Mouse (Mus musculus) small intestine, adult 10 weeks (tissue): ENCODE measurements around the gene H2afz. TPM values are rescaled to one million over a fixed set of nuclear protein-coding genes. Genes with fewer than 3 reads are reported as not detected.

Experiments used
- polyA plus RNA-seq: library from polyadenylated mRNA; stranded (reverse); fragments of 350-450 nt; fragmentation: Illumina TruSeq; extraction: RNeasy Lipid Tissue Mini Kit (QIAGEN cat#74804); gene quantifications from one replicate; pipeline ENCODE4 v1.2.3, GENCODE M21; 2014; ENCODE audit warnings: low replicate concordance

H2afz gene
- 598 TPM for polyA plus RNA-seq

DNA sequence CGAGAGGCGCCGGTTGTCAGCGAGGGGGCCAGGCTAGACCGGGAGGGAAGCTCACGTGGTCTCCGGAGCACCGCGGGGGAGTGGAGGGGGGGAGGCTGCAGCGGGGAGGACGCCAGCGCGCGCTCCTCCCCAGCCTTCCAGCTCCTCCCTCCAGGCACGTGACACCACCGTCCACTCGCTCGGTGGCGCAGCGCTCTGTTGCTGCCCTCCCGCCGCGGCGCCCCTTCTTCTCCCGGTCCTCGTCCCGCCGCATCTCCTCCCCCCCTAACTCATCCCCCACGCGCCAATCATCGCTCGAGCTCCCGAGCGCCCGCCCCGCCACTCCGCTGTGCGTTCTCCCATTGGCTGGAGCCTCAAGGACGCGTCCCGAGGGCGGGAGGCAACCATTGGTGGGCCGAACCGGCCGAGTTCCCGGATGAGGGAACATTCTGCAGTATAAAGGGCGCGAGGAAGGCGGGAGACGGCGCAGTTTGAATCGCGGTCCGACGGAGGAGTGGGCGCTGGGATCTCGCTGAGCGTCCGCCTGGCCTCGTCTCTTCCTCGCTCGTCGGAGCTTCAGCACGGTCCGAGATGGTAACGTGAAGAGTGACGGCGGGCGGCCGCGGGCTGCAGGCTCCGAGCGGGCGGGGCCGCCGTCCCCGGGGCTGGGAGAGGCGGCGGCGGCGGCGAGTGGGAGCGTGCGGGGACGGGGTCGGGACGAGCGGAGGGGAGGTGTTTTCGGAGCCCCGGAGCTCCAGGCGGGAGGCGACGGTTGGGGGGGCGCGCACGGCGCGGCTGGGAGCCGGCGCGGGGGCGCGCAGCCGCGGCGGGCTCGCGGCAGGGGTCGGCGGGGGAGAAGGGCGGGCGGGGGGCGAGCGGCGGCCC, at the start of gene H2afz:
Gene H2afz, plus strand, starts transcription at position 364 of the 864 bp plus-strand sequence.

DNA sequence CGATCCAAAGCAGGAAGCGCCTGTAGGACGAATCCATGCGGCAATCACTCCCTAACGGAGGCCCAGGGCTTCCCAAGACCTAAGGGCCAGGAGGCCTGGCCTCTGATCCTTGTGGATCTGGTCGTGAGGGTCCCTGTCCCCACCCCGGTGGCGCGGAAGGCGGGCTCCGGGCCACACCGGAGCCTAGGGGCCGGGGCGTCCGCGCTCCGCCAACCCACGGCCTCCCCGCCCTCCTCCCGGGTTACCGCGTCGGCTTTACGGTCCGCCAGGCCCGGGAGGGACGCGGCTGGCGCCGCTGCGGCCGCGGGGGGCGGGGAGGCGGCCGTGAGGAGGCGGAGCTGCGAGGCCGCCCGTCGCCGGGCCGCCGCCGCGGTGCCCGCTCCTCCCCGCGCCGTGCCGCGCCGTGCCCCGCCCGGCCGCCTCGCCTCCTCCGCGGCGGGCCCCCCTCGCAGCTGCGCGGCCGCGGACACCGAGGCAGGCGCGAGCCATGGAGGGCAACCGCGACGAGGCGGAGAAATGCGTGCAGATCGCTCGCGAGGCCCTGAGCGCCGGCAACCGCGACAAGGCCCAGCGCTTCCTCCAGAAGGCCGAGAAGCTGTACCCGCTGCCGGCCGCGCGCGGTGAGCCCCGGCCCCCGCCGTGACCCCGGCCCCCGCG, 3.3 kb downstream of the H2afz start, which contains the start of gene Dnajb14:
Gene Dnajb14, plus strand, starts transcription at position 239 of the 657 bp plus-strand sequence.

Other genes with a start within 250 kb of the H2afz start
- 2.6 TPM for gene Ddit4l, start 242.9 kb upstream of the H2afz start, polyA plus RNA-seq
- not detected for gene Gm21962, start 193.0 kb upstream of the H2afz start, polyA plus RNA-seq
- 17.3 TPM for gene Dnajb14, start 3.2 kb downstream of the H2afz start, polyA plus RNA-seq
- 52.2 TPM for gene Lamtor3, start 54.0 kb downstream of the H2afz start, polyA plus RNA-seq
- 34.3 TPM for gene Dapp1, start 117.1 kb downstream of the H2afz start, polyA plus RNA-seq
- 0.11 TPM for gene 1110002E22Rik, start 200.6 kb downstream of the H2afz start, polyA plus RNA-seq
- gene Gm5105, start 202.9 kb downstream of the H2afz start, polyA plus RNA-seq, result 0.59 TPM